Mouse (Mus musculus): ENCODE measurements around the gene Zfp950. TPM values are rescaled to one million over a fixed set of nuclear protein-coding genes. Genes with fewer than 3 reads are reported as not detected.
A peak's percentile ranks its signal among the peaks of the same experiment; 100 is the strongest.
"Not testable (repeated sequence)": the region's sequence is repeated elsewhere in the genome, so short reads cannot be mapped to it uniquely, and the experiment has no call there.

Gene Zfp950
- 0.15 TPM in 1 of 2 replicates, not detected in the other for polyA plus RNA-seq (2012; ENCODE audit: insufficient read depth, low replicate concordance)

GRCm38 (mm10) chr19:61140342-61141206 lies at the start of gene Zfp950:
Gene Zfp950, minus strand, starts transcription at chr19:61140840.
- peaks cover 13% of the 10 kb centered on the region for H3K36me3 ChIP-seq (replicated peaks; ENCODE audit: low read length)

DNA sequence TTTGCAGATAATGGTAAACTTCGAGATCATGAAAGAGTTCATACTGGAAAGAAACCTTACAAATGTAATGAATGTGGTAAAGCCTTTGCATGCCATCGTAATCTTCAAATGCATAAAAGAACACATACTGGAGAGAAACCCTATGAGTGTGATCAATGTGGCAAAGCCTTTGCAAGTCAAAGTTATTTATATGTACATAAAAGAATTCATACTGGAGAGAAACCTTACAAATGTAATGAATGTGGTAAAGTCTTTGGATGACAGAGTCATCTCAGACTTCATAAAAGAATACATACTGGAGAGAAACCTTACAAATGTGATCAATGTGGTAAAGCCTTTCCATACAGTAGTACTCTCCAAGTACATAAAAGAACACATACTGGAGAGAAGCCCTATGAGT lies 43.0 kb upstream of the Zfp950 start, which contains the start of gene Gm6020:
Gene Gm6020 (plus strand): TSS at position 301 of the 400 bp plus-strand sequence.
- H3K27me3 ChIP-seq (replicated peaks); H3K9me3 ChIP-seq; H3K4me3 ChIP-seq (replicated peaks); H3K4me1 ChIP-seq; H3K36me3 ChIP-seq (replicated peaks; ENCODE audit: low read length): not testable (repeated sequence)

More at GRCm38 (mm10) chr19:61140342-61141206, at the start of gene Zfp950:
- Histone ChIP-seq H3K27me3 (replicated peaks) (no peaks in the 10 kb centered on the region), H3K9me3 (no peaks in the 10 kb centered on the region), H3K4me3 (replicated peaks) (peak within 1 kb of the TSS; percentile 92), H3K4me1 (peaks cover 25% of the 10 kb centered on the region)
- TF ChIP-seq GATA1 (IDR thresholded peaks at IDR 0.05; ENCODE audit: borderline replicate concordance, low read length), result no peak
- TF ChIP-seq FLI1 (IDR thresholded peaks at IDR 0.05; ENCODE audit: low read length), result no peak

DNA sequence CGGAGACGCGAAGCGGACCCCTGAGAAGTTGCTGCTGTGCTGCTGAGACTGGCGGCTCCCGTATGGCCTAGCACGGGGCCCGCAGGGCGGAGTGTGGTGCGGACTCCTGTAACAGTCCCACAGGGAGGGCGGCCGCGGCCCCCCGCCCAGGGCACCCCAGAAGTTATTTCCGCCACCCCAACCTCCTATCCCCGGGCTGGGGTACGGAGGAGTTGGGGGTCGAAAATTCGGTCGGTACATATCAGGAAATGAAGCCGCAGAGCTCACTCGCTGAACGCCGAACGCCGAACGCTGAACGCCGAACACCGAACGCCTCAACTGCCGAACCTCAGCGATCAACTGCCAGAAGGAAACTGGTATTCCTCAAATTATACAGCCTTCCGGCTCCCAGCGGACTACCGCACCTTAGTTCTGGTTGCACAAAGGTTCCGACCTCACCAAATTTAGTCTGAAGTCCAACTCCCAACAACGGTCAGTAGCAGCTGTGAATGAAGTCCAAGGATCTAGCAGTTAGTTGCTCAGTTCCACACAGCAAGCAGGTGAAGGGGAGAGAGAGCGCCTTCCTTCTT lies 35.2 kb upstream of the Zfp950 start, which contains the start of gene Gm7102:
Gene Gm7102 (minus strand): TSS at position 554 of the 569 bp plus-strand sequence.
- H3K4me3 ChIP-seq (replicated peaks), result no peak within 1 kb of the TSS
- TF ChIP-seq GATA1 (IDR thresholded peaks at IDR 0.05; ENCODE audit: borderline replicate concordance, low read length) (no peak), FLI1 (IDR thresholded peaks at IDR 0.05; ENCODE audit: low read length) (no peak)
- no peaks in the 10 kb centered on the region for H3K36me3 ChIP-seq (replicated peaks; ENCODE audit: low read length)
- H3K27me3 ChIP-seq (replicated peaks), result no peaks in the 10 kb centered on the region
- H3K4me1 ChIP-seq, result no peaks in the 10 kb centered on the region
- 0 out of 2 replicates have a peak, but pooled peaks cover 2% of the 10 kb centered on the region for H3K9me3 ChIP-seq

DNA sequence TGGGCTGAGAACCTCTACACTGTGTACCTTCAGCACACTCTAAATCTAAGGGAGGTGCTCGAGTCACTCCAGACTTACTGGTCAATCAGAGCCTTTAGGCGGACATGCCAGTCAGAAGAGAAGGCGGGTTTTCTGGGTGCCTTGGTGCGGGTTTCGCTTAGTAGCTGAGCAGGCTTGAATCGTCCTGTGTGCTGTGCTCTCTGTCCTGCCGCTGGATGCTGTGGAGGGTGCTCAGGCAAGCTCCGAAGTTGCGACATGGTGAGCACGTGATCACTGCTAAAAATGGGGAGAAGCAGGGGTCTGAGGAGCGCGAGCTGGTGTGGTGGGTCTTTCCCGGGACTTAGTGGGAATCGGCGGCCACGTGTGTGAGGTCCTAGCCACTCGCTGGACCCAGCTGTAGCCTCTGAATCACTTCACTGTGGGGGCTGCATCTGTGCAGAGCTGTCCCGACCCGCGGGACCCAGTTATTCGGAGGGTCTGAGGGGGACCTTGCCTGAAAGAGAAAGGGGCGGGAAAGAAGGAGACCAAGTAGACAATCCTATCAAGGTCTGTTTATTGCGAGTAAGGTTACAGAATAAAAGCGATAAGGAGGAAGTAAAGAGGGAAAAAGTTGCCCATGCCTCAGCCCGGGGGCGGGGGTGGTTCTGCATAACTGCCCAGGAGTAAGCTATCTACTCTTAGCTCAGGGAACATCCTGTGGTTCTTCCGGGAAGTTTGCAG lies 11.2 kb upstream of the Zfp950 start:
- H3K4me3 ChIP-seq (replicated peaks), result no peak overlapping the region
- no peak for TF ChIP-seq GATA1 (IDR thresholded peaks at IDR 0.05; ENCODE audit: borderline replicate concordance, low read length)
- no peak for TF ChIP-seq FLI1 (IDR thresholded peaks at IDR 0.05; ENCODE audit: low read length)
- no peaks in the 10 kb centered on the region for H3K36me3 ChIP-seq (replicated peaks; ENCODE audit: low read length)
- H3K4me1 ChIP-seq, result no peaks in the 10 kb centered on the region
- no peaks in the 10 kb centered on the region for H3K9me3 ChIP-seq
- H3K27me3 ChIP-seq (replicated peaks), result no peaks in the 10 kb centered on the region

DNA sequence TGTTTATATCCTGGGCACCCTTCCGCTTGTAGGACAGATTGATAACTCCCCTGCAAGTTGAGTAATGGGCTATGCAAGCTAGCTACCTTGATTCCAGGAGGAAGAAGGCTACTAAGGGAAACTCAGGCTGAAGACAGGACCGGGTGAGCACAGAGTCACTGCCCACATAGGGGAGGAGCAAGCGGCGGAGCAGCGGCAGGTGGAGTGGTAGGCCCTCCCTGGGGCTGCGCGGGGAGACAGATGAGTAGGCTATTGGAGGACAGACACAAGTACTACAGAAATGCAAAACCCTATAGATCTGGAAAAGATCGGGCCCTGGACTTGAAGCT lies 10.7 kb upstream of the Zfp950 start:
- no peak for TF ChIP-seq GATA1 (IDR thresholded peaks at IDR 0.05; ENCODE audit: borderline replicate concordance, low read length)
- TF ChIP-seq FLI1 (IDR thresholded peaks at IDR 0.05; ENCODE audit: low read length), result no peak
- Histone ChIP-seq H3K27me3 (replicated peaks) (no peaks in the 10 kb centered on the region), H3K4me3 (replicated peaks) (no peak overlapping the region), H3K4me1 (no peaks in the 10 kb centered on the region), H3K9me3 (no peaks in the 10 kb centered on the region), H3K36me3 (replicated peaks; ENCODE audit: low read length) (no peaks in the 10 kb centered on the region)

DNA sequence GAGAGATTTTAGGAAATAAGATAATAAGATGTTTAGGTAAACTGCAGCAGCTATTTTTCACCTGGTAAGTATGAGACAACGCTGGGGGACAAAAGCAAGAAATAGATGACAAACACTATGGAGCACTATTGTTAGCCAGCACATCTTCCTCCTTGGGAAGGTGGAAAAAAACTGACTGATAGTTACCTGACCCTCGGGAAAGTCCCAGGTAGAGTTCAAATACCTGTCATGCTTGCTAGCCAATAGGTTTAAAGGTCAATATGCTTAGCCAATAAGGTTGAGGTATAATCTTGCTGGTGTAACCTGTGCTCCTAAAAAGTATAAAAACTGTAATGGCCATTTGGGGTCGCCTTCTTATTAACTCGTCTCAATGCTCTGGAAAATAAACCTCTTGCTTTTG lies 659 bp upstream of the Zfp950 start:
- Histone ChIP-seq H3K27me3 (replicated peaks) (no peaks in the 10 kb centered on the region), H3K9me3 (no peaks in the 10 kb centered on the region), H3K4me1 (peaks cover 25% of the 10 kb centered on the region), H3K4me3 (replicated peaks) (peak overlapping the region; percentile 92), H3K36me3 (replicated peaks; ENCODE audit: low read length) (peaks cover 8% of the 10 kb centered on the region)
- TF ChIP-seq FLI1 (IDR thresholded peaks at IDR 0.05; ENCODE audit: low read length) (no peak), GATA1 (IDR thresholded peaks at IDR 0.05; ENCODE audit: borderline replicate concordance, low read length) (no peak)

DNA sequence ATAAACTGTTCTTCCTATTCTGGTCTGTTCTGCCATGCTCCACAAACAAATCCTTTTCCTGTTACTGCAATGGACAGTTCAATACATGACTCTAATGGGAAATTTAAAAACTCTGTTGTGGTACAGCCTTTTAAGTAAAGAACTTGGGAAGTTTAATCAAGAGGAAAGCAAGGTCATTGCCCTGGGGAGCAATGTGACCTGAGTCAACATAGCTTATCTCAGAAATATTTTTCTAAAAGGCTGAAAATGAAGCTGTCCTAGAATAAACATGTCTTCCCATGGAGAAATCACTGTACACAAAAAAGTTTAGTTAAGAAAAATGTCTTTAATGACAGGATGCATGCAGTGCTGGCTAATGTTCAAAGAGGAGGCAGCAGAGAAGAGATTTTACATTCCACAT lies 2.0 kb downstream of the Zfp950 start:
- Histone ChIP-seq H3K9me3 (no peaks in the 10 kb centered on the region), H3K4me1 (peaks cover 29% of the 10 kb centered on the region), H3K4me3 (replicated peaks) (no peak overlapping the region), H3K27me3 (replicated peaks) (no peaks in the 10 kb centered on the region), H3K36me3 (replicated peaks; ENCODE audit: low read length) (peaks cover 16% of the 10 kb centered on the region)
- TF ChIP-seq FLI1 (IDR thresholded peaks at IDR 0.05; ENCODE audit: low read length) (no peak), GATA1 (IDR thresholded peaks at IDR 0.05; ENCODE audit: borderline replicate concordance, low read length) (no peak)

DNA sequence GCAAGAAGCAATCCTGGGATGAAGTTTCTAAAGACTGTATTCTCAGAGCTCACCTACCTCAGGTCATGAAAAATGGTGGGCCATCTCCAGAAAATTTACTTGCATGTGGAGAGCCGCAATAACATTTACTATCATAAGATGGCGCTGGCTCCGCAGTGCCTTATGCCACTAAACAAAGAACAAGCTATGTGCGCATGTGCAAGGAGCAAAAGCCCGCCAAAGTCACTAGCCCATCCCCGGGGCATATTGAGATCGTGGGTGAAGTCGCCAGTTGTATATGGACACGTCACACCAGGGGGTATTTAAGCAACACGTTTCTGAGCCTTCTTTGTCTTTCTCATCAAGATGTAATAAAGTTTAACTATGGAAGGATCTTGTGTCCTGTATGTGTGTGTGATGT lies 9.5 kb downstream of the Zfp950 start:
- no peak for TF ChIP-seq FLI1 (IDR thresholded peaks at IDR 0.05; ENCODE audit: low read length)
- TF ChIP-seq GATA1 (IDR thresholded peaks at IDR 0.05; ENCODE audit: borderline replicate concordance, low read length), result no peak
- H3K36me3 ChIP-seq (replicated peaks; ENCODE audit: low read length), result peaks cover 41% of the 10 kb centered on the region
- H3K4me3 ChIP-seq (replicated peaks), result no peak overlapping the region
- peaks cover 4% of the 10 kb centered on the region; the same call in 1 of the 2 replicates for H3K4me1 ChIP-seq
- no peaks in the 10 kb centered on the region for H3K27me3 ChIP-seq (replicated peaks)
- H3K9me3 ChIP-seq, result peaks cover 4% of the 10 kb centered on the region; the same call in 1 of the 2 replicates

- peaks cover 27% of the 10 kb centered on the region for H3K9me3 ChIP-seq
- H3K4me3 ChIP-seq (replicated peaks), result no peak overlapping the region
- H3K36me3 ChIP-seq (replicated peaks; ENCODE audit: low read length), result peaks cover 3% of the 10 kb centered on the region
- no peaks in the 10 kb centered on the region for H3K4me1 ChIP-seq
- no peak for TF ChIP-seq GATA1 (IDR thresholded peaks at IDR 0.05; ENCODE audit: borderline replicate concordance, low read length)
- TF ChIP-seq FLI1 (IDR thresholded peaks at IDR 0.05; ENCODE audit: low read length), result no peak
- H3K27me3 ChIP-seq (replicated peaks), result no peaks in the 10 kb centered on the region
These were observed 30.5 kb downstream of the Zfp950 start for GRCm38 (mm10) chr19:61110184-61110583.
